Mouse (Mus musculus): ENCODE measurements around the gene Tardbp.

- no peak for TF ChIP-seq POLR2A (IDR thresholded peaks at IDR 0.05; ENCODE audit: insufficient read depth, low read depth, low read length)
- TF ChIP-seq CTCF (IDR thresholded peaks at IDR 0.05; ENCODE audit: insufficient read depth, low read depth, low read length), result no peak
These were observed 30.9 kb downstream of the Tardbp start for GRCm38 (mm10) chr4:148595916-148596315.
